Mouse (Mus musculus) c-Kit-positive CD71-positive TER-119-negative erythroid progenitor cells, embryonic 14.5 days (primary cell): ENCODE data around the gene Eva1a.

ENCODE experiments used
- DNase-seq: peaks from one replicate; pipeline ENCODE4 v3.0.0-alpha.2; 2013; ENCODE audit warnings: low read depth

The Eva1a gene

GRCm38 (mm10) chr6:82127827-82128226 is 87.0 kb downstream of the Eva1a start:
- DNase-seq, result no peak

GRCm38 (mm10) chr6:82129630-82130217 is 88.9 kb downstream of the Eva1a start:
- no peak for DNase-seq

GRCm38 (mm10) chr6:82132876-82133591 is 92.2 kb downstream of the Eva1a start:
- DNase-seq, result no peak

- no peak for DNase-seq
Measured at GRCm38 (mm10) chr6:82133592-82133978, 92.7 kb downstream of the Eva1a start.

- DNase-seq, result no peak
Measured at GRCm38 (mm10) chr6:82135959-82136712, 95.3 kb downstream of the Eva1a start.
